17 mouse cellular contexts compared by ENCODE assay signal in the genomic region with DNA sequence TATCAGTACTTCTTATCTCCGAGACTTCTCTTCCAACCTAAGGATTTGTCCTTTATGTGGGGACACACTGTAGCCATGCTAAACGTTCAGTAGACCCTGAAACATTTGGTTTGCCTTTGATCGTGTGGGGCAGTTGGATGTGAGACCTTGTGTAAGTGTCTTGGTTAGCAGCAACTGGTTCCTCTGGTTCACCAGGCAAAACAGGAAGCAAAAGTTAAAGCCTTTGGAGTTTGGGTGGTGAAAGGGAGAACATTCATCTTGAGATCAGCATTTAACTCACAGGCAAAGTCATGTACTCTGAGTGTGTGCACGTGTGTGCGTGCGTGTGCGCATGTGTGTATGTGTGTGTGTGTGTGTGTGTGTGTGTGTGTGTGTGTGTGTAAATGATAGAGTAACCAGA.
DNase-seq lines count a peak whose midpoint lies in the region; ATAC-seq lines count a peak whose summit lies in the region.
"Had no signal": no experiment of that assay in that cellular context is flagged by ENCODE, and none has a peak within 500 bp of the region (broad histone marks: within the 10 kb centered on the region; RNA-seq: fewer than 3 reads in every experiment).

No protein-coding gene starts in this region.

- ATAC-seq in granulocyte monocyte progenitor cell, adult 5-6 weeks (replicated peaks; ENCODE audit: poor library complexity, severe bottlenecking), result peak; percentile 98
- peak; percentile 96 for ATAC-seq in megakaryocyte progenitor cell, adult 5-6 weeks (replicated peaks; ENCODE audit: poor library complexity)
- ATAC-seq: forebrain, embryonic 13.5 days; forebrain, embryonic 15.5 days had no signal

- peak; percentile 24 for DNase-seq in urinary bladder, postnatal 14 days (ENCODE audit: low spot score)
- no peak for DNase-seq in urinary bladder, postnatal 36 days (ENCODE audit: low spot score in 2 of 2)
- DNase-seq in thymus, postnatal 4 days, result no peak
- DNase-seq in kidney, postnatal 25 days, result no peak
- DNase-seq: adrenal gland, adult 2 months; adrenal gland, postnatal 10 days; adrenal gland, postnatal 25 days; cerebellum, adult 11 months; cerebellum, adult 18-20 months; cerebellum, adult 8-10 months; cerebellum, adult 9-11 months; cerebellum, postnatal 14 days; cerebellum, postnatal 36 days had no signal
